Mouse (Mus musculus) E14TG2a.4 (cell line): ENCODE measurements around the gene Pcnt.

Experiments
- H3K27me3 ChIP-seq: 2 replicates; pipeline ENCODE4 v1.6.1; 2014; ENCODE audit warnings: low read length, control low read depth; ENCODE audit not compliant: insufficient read depth
- H3K36me3 ChIP-seq: 2 replicates; pipeline ENCODE4 v1.6.1; 2014; ENCODE audit warnings: low read length, control low read depth; ENCODE audit not compliant: insufficient read depth
- H3K4me1 ChIP-seq: replicated peaks from 2 replicates; pipeline ENCODE4 v1.6.1; 2014; ENCODE audit warnings: low read depth, low read length, control low read depth
- H3K4me3 ChIP-seq: replicated peaks from 2 replicates; pipeline ENCODE4 v1.5.1; 2014; ENCODE audit warnings: mild to moderate bottlenecking, low read length
- H3K9me3 ChIP-seq: 2 replicates; pipeline ENCODE4 v1.6.1; 2014; ENCODE audit warnings: low read length, control low read depth
- CTCF ChIP-seq: conservative IDR thresholded peaks from 2 replicates; pipeline ENCODE4 v1.5.1; 2014; ENCODE audit warnings: low read length
- NANOG ChIP-seq: IDR thresholded peaks from 2 replicates; pipeline ENCODE4 v1.6.1; 2014; ENCODE audit warnings: borderline replicate concordance, low read length, mixed read lengths
- POU5F1 ChIP-seq: IDR thresholded peaks from 2 replicates; pipeline ENCODE4 v1.6.1; 2014; ENCODE audit warnings: low read length, borderline replicate concordance

Pcnt gene

DNA sequence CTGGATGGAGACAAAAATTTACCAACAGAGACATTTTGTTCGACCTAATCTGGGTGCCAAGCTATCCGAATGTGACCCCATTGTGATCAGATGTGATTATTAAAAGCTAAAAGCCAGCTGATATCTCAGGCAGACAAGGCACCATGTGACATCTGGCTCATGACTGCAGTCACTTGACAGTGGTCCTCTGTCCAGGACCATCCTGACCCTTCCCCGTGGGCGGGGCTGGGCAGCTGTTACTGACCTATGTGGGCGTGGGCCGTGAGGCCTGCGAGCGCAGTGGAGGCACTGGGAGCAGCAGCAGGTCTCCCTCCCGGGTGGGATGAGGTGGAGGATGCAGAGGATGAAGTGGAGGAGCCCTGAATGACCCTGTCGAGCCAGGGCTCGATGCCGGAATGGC lies 125.0 kb downstream of the Pcnt start:
- Histone ChIP-seq H3K9me3 (no peaks in the 10 kb centered on the region), H3K36me3 (peaks cover 2% of the 10 kb centered on the region; the same call in 1 of the 2 replicates), H3K4me1 (no peaks in the 10 kb centered on the region), H3K27me3 (no peaks in the 10 kb centered on the region), H3K4me3 (no peak overlapping the region)
- TF ChIP-seq CTCF (no peak), POU5F1 (no peak), NANOG (no peak)

- H3K4me1 ChIP-seq: no peaks in the 10 kb centered on the region
- TF ChIP-seq NANOG: no peak
- TF ChIP-seq CTCF: no peak
- no peak for TF ChIP-seq POU5F1
- H3K4me3 ChIP-seq: no peak overlapping the region
- peaks cover 2% of the 10 kb centered on the region; the same call in 1 of the 2 replicates for H3K36me3 ChIP-seq
- H3K27me3 ChIP-seq: no peaks in the 10 kb centered on the region
- no peaks in the 10 kb centered on the region for H3K9me3 ChIP-seq
These were observed 126.4 kb downstream of the Pcnt start for GRCm38 (mm10) chr10:76316194-76316593.

DNA sequence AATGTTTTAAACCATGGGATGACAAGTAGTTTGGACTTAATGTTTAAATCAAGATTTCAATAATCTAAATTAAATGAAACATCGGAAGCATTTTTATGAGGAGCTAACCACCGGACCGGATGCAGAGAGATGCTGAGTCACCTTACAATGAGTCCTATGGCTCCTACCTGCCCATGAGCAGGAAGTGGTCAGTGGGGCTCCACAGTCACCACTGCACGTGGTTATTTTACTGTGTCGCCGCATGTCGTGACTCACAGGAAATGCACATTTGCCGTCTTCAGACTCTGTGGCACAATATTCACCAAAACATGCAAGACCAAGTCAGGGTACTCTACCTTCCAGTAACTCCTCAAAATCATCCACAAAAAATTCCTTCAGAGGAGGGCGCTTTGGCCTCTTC lies 135.8 kb downstream of the Pcnt start:
- no peaks in the 10 kb centered on the region for H3K27me3 ChIP-seq
- H3K9me3 ChIP-seq: no peaks in the 10 kb centered on the region
- H3K4me3 ChIP-seq: no peak overlapping the region
- TF ChIP-seq POU5F1 (no peak), NANOG (no peak), CTCF (no peak)
- H3K36me3 ChIP-seq: no peaks in the 10 kb centered on the region
- H3K4me1 ChIP-seq: peaks cover 5% of the 10 kb centered on the region
